Mouse (Mus musculus): ENCODE results near the gene Elmsan1.

Gene Elmsan1

DNA sequence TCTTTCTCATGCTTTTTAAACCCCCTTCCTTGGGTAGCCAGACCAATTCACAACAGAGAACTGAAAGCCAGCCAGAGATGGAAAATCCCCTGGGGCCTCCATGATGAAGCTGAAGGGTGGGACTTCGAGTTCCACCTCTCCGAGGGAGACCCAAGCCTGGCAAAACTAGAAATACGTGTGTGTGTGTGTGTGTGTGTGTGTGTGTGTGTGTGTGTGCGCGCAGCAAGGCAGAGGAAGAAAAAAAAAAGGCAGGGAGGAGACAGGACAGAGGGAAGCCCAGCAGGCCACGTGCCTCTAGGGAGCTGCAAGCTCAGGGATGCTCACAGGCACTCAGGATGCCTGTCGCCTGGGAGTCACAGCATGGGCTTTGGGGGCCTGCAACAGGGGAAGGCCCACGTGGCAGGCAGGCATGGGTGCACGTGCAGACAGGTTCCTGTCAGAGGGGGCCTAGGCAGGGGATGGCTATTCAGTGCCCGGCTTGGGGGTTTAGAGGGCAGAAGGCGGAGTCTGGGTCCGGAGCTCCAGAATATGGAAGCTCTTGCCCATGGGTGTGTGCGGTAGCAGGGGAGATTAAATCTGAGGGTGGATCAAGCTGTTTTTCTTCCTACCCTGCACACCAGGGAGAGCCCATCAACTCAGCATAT lies 42.4 kb downstream of the Elmsan1 start:
- DNase-seq (ENCODE audit: low read depth, low spot score), result peak; percentile 66

GRCm38 (mm10) chr12:84175659-84176061 lies 43.0 kb downstream of the Elmsan1 start:
- peak; percentile 90 for DNase-seq (ENCODE audit: low read depth, low spot score)

GRCm38 (mm10) chr12:84174871-84175270 lies 43.8 kb downstream of the Elmsan1 start:
- DNase-seq (ENCODE audit: low read depth, low spot score), result peak; percentile 37

DNA sequence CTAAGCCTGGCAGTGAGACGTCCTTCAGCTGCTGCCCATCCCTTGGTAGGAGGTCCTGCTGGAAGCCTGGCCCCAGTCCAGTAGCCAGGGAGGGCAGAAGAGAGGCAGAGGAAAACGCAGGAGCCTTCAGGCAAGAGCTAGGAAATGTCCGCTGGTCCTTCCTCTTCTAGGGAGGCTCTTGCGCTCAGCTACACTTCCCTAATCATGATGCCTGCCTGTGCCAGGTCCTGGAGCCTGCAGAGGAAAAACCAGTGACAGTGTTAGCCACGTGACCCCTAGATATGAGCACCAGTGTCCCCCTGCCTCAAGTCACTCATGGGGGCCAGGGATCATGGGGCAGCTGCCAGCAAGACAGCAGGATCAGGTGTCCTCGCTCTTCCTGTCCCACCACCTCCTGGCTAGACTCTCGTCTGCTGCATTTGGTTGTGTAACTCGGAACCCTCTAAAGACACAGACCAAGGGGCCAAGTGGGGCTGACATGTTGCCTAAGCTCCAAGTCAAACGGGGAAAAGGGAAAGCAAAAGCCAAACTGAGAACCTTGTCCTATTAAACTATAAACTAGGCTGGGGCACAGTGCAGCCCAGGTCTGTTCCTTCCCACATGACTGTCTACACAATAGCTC lies 44.4 kb downstream of the Elmsan1 start:
- DNase-seq (ENCODE audit: low read depth, low spot score), result no peak

- DNase-seq (ENCODE audit: low read depth, low spot score), result no peak
These were observed 45.3 kb downstream of the Elmsan1 start for GRCm38 (mm10) chr12:84173309-84173915.

DNA sequence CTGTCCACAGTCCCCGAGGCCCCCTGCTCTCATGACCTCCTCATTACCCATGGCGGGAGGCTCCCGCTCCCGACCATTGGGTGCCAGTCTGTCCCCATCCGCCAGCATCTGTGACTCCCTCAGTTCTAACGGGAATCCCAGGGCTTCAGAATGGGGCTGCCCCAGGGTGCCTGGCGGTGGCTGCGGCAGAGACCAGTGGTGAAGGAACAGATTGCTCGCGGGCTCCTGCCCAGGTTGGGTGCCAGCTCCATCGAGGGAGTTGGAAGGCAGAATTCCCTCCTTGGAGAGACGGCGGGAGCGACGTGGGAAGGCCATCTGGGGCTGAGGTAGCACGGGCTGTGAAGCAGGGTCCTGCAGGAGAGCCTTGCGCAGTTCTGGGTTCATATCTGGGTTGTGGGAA lies 45.8 kb downstream of the Elmsan1 start:
- DNase-seq (ENCODE audit: low read depth, low spot score), result no peak

DNA sequence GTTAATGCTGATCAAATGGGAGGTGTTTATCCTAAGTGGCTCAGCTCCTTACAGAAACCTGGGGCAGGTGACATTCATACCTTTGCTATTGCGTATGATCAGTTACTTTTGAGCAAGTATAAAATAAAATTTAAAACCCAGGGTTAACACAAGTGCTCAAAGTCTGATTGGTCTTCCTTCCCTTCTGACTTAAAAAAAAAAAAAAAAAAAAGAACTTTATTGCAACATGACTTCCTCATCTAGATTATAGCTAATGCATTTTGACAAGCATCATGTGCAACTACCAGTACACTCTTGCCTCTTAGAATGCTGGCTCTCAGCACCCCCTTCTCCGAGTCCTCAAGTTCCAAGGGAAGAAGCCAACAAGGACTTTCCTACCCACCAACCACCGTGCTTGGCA lies 46.5 kb downstream of the Elmsan1 start:
- DNase-seq (ENCODE audit: low read depth, low spot score), result no peak

DNA sequence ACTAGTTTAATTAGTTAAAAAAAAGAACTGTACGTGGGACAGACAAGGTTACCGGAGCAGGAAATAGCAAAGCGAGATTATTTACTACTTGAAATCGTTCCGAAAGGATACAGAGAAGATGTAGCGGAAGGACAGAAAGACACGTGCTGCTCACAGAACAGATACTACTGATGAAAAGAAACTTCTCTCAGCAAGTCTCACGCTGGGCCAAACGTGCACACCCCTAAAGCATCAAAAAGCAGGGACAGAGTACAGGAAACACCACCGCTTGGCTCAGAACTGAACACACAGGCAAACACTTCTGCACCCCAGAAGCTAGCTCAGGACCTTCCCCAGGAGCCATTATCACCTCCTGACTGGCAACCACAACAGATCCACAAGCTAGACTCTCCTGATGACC lies 48.1 kb downstream of the Elmsan1 start:
- DNase-seq (ENCODE audit: low read depth, low spot score), result peak; percentile 51

- no peak for DNase-seq (ENCODE audit: low read depth, low spot score)
These were observed 52.9 kb downstream of the Elmsan1 start for GRCm38 (mm10) chr12:84165631-84166373.

DNA sequence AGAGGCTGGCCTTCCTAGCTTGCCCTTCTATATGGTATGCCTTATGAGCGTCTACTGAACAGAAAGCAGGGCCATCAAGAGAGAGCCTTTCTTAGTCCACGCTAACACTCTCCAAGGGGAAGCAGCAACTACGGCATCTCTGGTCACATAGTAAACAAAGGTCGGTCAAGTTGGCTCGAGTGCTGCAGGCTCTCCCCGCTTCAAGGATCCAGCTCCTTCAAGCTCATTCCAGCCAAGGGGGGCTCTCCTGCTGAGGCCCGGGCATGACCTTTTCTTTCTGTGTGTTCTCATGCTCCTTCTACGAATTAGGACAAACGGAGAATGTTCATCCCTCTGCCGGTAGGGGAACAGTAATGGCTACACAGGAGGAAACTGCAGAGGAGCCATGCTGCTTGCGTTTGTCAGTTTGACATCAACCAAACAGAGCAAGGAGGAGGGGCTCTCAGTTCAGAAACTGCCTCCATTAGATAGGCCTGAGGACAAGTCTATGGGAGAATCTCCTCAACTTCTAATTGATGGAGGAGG lies 55.0 kb downstream of the Elmsan1 start:
- no peak for DNase-seq (ENCODE audit: low read depth, low spot score)

DNA sequence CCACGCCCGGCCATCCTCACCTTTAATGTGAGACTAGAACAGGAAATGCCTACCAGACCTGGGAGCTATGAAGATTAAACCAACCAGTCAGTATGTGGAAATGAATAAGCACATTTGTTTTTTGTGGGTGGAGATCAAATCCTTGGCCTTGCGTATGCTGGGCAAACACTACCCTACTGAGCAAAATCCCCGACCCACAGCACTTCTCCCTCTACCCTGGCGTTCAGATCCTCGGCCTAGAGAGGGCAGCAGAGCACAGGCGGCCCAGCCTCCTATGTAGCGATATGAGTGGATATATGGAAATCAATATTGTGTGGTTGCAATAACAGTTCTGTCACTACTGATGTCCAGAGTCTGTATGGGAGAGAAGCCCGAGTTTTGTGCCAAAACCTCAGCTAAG lies 55.5 kb downstream of the Elmsan1 start:
- DNase-seq (ENCODE audit: low read depth, low spot score), result peak; percentile 78

DNA sequence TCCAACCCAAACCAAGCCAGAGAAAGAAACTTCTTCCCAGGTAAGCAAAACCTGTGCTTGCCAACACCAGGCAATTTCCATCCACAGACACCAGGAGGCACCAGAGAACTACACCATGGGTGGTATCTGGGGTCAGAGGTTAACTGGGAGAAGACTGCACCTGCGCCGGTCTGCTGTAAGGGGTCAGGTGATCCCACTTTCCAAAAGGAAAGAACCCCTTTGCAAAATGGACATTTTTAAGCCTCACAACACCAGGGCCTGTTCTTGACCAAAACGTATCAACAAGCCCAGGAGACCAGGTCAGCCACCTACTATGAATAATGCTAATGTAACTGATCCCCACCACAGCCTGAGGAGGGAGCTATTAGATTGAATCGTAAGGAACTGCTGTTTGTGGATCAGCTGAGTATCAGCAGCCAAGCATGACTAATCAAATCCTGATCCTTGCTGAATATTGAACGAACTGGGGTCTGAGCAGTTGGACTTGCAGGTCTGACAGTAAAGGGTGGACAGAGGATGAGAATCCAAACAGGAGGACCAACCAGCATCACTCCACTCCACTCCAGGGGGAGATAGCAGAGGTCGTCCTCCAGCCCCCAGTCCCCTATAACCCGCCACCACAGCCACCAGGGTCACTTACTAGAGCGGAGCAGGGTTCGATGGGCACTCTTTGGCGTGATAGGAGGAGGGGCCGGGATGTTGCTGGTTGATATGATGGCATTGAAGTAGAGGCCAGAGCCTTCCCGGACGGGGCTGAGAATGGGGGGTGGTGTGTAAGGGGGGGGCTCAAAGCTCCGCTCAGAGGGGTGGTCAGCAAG lies 56.9 kb downstream of the Elmsan1 start:
- DNase-seq (ENCODE audit: low read depth, low spot score), result peak; percentile 72

GRCm38 (mm10) chr12:84161116-84161515 lies 57.6 kb downstream of the Elmsan1 start:
- no peak for DNase-seq (ENCODE audit: low read depth, low spot score)

- DNase-seq (ENCODE audit: low read depth, low spot score), result no peak
These were observed 58.2 kb downstream of the Elmsan1 start for GRCm38 (mm10) chr12:84160491-84160890.

DNA sequence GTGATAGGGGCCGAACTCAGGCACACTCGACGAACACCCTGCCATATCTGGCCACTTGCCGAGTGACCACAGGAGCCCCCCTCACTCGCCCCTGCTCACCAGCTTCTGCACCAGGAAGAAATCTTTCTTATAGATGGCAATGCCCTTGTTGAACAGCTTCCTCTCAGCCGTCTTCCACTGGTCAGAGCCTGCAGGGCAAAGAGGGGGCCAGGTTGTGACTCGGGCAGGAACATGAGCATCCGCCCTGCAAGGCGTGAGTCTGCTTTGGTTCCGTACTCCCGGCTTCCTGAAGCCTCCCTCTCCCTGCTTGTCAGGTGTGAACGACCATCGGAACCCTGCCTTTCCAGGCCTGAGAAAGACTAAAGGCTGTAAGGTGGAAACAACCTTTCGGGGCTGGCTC lies 60.5 kb downstream of the Elmsan1 start:
- no peak for DNase-seq (ENCODE audit: low read depth, low spot score)

DNA sequence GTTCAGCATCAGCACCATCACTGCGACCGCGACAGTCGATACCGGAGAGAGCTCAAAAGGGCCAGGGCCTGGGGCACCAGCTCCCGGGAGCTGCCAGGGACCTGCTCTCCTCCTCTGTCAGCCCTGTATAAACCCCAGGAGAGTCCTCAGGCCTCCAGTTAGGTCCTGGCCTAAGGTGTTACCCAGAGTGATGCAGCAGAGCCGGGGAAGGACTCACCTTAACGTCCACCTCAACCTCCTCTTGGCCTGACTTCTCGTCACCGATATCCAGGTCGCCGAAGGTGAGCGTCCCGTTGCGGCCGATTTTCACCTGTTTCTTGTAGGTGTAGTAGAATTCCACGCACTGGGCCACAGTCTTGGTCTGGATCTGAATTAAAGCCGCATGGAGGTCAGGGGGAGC lies 62.5 kb downstream of the Elmsan1 start:
- no peak for DNase-seq (ENCODE audit: low read depth, low spot score)

DNA sequence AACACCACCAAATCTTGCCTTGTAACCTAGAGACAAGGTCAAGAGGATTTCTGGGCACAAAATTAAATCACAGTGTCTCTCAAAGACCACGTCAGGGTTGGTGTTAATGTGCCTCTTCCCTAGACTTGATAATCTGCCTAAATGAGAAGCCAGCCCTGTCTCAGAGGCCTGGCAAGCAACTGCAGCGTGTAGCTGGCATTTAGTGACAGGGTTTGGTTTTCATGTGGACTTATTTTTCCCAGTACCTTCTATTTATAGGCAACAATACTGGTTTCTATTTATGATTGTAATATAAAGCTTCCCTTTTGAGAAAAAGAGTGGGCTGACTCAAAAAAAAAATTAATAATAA lies 63.2 kb downstream of the Elmsan1 start:
- DNase-seq (ENCODE audit: low read depth, low spot score), result no peak

DNA sequence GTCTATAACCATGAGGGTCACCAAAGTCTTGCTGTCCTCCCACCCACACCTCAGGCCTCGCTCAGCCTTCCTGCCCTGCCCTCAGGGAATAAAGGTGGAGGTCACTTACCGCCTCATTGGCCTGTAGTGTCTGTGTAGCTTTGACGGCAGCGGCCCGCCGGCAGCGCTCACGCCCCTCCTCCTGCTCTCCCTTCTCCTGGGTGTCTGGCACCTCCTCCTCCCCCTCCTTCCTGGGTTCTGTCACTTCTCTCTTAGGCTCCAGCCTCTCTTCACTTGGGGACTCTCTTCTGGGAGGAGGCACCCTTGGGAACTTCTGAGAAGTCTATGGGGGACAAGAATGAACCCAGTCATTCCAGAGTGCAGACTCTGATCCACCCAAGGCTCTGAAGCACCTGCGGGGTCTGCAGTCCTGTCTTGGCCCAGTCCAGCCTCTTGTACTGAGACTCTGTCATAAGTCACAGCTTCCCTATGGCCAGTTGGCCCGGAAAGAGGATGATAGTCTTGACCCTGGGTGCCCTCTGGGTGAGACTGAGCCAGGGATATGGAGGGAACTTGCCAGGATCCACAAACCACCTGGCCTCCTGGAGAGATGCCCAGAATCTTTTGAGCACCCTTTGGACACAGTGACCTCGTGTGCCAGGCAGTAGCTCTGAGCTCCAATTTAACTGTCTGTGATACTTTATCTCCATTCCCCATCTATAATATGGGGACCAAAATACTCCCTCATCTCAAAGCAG lies 63.7 kb downstream of the Elmsan1 start:
- DNase-seq (ENCODE audit: low read depth, low spot score), result no peak

- DNase-seq (ENCODE audit: low read depth, low spot score), result no peak
These were observed 65.3 kb downstream of the Elmsan1 start for GRCm38 (mm10) chr12:84153414-84153813.

- DNase-seq (ENCODE audit: low read depth, low spot score), result no peak
These were observed 66.1 kb downstream of the Elmsan1 start for GRCm38 (mm10) chr12:84152352-84153190.
